Mouse (Mus musculus) layer of hippocampus, postnatal 14 days (tissue): ENCODE measurements around the gene Clasp1. TPM values are rescaled to one million over a fixed set of nuclear protein-coding genes. Genes with fewer than 3 reads are reported as not detected.

Source experiments
- DNase-seq, 2 experiments: peaks; one replicate each; pipeline ENCODE4 v3.0.0; 2021 to 2022; ENCODE audit warnings: low spot score in 2 of 2, mixed read lengths in 1 of 2
- total RNA-seq, 2 experiments: library from RNA; stranded (reverse); gene quantifications; 2 replicates each; pipeline ENCODE4 v1.2.3; 2021

Clasp1 gene
- total RNA-seq, 2 experiments from 2014 or later, result 129 to 133 TPM

DNA sequence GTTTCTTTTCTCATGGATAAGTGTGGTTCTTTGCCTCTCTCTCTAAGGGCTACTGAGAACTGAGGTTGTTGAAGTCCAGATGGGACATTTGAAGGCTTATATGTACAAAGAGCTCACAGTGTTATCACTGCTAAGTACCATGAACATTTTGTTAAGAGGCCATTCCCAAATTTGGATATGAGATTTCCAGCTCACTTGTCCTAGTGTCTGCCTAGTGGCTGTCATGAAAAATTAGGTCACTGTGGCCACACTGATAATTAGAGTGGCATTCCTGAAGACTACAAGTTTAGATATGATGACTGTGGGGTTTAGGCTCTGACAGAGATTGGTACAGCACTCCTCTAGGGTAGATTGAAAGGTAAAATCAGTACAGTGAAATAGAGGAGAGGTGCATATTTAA lies 97.2 kb downstream of the Clasp1 start:
- DNase-seq, result no peak

DNA sequence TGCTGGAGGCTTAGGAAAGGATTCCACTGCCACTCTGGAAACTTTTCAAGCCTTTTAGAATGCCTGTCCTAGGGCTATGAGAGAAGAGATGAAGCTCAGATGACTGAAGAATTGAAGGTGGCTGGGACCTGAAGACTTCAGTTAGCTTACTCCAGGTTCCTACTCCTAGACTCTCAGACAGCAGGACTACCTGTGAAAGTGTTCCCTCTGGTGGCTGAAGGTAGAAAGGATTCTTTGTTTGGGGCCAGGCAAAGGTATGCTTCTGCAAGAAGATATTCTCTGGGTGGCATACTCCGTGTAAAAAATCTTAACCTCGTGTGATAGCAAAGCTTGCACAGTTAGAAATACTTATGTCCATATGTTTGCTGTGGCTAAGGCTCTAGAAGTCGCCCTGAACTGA lies 104.0 kb downstream of the Clasp1 start:
- no peak for DNase-seq

DNA sequence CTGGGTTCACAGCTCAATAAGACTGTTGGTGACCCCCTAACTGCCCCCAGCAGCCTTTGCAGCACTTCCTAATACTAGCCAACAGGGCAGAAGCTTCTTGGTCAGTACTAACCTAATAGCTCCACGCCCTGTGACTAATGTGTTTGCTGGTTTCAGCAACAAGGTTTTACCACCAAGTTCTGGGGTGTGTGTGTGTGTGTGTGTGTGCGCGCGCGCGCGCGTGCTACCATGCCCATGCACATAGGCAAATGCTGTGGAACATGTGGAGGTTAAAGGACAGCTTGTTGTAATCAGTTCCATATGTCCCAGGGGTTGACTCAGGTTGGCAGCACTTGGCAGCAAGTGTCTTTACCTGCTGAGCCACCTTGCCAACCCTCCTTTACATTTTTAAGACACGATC lies 105.7 kb downstream of the Clasp1 start:
- DNase-seq, result no peak

DNA sequence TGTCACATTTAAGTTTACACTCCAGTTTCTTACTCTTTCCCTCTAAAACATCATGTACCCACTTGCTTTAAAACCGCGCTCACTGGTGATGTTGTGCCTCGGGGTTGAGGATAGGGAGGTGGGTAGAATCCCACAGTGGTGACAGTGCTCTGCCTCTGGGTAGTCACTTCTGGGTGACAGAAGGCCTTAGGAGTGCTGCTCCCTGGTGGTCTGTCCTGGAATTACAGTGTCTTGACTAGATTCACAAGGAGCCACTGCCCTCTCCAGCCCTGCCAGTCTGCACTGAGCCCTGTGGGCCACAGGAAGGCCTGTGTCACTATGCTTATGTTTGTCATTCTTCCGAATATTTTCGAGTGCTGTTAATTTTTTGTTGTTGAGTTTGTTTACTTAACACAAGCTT lies 109.5 kb downstream of the Clasp1 start:
- peak; percentile 71 to 74 for DNase-seq

DNA sequence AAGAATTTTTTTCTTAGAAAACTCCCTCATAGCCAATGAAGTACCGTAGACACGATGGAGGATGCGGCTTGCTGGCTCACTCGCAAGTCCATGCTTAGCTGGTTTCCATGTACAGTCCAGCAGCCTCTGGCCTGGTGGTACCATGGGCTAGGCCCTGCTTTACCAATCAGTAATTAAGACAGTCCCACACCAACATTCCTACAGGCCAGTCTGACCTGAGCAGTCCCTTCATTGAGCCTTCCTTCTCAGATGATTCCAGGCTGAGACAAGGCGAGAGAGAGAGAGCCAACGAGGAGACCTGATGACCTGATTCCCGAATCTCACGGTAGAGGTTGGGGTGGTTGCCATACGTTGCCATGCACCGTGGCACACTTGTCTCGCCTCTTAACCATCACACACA lies 111.7 kb downstream of the Clasp1 start:
- DNase-seq, result no peak

DNA sequence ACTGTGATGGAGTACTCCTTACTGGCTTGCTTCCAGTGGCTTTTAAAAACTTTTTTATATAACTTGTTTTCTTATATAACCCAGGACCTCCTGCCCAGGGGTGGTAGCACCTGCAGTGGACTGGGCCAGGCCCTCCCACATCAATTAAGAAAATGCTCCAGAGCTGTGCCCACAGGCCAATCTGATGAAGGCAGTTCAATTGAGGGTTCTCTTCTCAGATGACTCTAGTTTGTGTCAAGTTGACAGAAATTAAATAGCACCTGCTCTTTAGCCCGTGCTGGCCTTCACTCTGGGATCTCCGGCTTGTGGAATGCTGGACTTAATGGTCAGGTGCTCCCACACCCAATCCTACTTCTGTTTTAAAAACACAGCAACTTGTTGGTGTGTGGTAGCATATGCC lies 112.8 kb downstream of the Clasp1 start:
- DNase-seq, result no peak

DNA sequence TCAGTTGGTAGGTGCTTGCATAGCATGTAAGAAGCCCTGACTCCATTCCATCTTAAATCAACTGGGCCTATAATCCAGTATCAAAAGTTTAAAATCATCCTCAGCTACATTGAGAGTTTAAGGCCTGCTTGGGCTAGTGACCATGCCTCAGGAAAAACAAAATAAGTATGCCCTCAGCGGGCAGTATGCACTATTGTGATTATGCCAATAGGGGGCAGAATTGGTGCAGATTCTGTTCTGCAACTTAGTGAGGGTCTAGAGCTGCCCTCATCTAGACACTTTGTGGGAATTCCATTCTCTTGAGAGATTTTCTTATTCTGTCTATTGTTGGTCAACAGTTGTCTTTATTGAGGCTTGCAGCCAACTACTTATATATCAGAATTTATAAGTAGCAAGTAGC lies 116.9 kb downstream of the Clasp1 start:
- no peak for DNase-seq

DNA sequence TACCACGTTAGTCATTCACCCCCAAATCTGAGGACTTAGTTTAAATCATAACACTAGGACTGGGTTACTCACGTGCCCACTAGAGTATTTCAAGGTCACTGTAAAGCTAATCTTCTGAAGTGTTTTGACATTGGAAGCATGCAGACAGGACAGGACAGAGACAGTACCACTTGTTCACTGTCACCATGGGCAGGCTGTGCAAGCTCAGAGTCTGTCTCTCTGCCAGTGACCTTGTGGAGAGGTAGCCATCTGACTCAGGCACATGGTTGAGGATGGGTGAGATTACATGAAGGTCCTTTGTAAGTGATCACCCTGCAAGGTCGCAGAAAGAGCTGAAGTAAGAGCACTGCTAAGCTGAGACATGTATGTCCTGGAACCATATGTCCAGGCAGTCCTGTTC lies 122.1 kb downstream of the Clasp1 start:
- DNase-seq, result no peak

DNA sequence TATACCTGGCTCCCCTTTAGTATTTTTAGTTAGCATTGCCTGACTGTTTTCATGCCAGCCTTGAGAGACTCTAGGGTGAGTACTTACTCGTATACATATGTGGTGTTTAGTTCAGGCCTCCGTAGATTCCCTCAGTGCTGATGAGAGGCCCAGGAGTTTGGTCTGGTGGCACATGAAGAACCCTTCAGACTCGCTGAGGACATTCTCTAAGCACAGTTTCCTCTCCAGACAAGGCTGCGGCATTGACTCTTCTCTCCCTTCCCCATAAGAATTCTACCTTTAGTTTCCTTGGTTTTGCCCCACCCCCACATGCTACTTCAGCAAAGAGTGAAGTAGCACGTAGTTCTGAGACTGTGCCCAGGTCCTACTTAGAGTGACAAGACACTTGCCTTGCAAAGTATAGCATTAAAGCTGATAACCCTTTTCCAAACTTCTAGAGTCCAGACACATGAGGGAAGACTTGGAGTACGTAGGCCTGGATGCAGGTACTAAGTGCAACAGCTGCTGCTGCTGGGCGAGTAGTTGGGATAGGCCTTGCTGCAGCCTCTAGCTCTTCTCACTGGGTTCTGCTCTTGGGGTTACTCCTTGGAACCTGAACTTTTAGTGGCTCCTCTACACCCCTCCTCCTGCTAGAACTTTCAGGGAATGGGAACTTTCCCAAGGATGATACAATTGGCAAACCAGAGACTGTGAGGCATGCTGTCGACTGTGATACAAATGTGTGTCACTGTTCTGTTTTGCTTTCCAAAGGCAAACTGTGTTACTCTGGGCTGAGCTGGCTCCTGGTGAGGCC lies 123.1 kb downstream of the Clasp1 start:
- DNase-seq, result no peak

DNA sequence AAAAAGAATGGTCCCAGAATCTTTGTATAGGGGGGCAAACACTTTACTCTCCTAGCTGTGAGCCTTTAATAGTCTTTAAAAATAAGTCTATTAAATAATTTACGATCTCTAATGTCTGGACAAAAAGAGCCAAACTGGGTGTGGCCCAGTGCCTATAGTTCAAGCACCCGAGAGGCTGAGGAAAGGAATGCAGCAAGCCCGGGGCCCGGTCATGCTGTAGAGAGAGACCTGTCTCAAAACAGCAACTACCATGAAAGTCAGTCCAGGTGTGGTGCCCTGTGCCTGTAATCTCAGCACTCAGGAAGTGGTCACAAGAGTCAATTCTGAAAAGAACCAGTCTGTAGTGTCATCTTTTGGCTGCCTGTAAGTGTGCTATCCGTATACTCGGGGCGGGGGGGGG lies 127.4 kb downstream of the Clasp1 start:
- DNase-seq, result no peak

DNA sequence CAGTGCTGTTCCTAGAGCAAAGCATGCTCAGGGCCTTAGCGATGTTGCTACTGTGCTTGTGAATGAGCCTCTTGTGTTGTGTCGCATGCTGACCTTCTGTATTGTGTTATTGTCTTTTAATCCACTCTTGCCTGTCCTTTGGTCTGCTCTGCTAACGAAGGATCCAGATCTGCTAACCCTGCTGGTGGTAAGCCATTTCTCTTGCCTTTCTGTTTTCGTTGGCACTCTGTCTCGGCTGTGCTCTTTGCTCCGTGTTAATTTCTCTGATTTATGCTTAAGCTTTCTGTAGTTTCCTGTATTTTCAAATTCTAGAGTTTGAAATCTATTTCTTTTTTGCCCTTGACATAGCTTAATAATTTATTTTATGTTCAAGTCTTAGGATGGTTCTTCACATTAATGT lies 134.3 kb downstream of the Clasp1 start:
- no peak for DNase-seq

DNA sequence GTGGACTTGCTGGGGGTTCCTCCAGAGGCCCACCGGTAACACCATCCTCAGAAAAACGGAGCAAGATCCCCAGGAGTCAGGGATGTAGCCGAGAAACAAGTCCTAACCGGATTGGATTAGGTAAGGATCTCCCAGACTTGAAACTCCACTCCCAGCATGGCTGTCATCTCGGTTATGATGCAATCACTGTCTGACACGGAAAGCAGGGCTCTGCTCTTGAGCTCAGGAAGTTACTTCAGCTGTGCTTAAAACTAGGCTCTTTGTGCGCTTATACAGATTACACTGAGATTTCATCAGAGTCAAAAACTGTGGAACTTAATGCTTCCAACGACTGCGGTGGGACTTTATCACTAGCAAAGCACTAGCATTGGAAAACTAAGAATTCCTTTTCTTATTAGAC lies 136.5 kb downstream of the Clasp1 start:
- no peak for DNase-seq

DNA sequence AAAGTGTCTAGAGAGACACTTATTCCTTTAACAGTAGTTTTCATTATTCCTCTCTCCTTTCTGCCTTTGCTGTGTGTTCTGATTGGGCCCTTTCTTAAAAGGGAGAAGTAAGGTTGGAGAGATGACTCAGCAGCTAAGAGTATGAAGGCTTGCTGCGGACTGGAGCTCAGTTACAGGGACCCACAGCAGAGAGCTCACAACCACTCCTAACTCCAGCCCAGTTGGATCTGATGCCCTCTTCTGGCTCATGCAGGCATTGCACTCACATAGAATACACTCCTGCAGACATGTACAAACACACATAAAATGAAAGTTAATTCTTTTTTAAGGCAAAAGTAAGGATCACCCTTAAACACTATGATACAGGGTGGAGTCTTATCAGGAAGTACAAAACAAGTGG lies 140.4 kb downstream of the Clasp1 start:
- no peak for DNase-seq

DNA sequence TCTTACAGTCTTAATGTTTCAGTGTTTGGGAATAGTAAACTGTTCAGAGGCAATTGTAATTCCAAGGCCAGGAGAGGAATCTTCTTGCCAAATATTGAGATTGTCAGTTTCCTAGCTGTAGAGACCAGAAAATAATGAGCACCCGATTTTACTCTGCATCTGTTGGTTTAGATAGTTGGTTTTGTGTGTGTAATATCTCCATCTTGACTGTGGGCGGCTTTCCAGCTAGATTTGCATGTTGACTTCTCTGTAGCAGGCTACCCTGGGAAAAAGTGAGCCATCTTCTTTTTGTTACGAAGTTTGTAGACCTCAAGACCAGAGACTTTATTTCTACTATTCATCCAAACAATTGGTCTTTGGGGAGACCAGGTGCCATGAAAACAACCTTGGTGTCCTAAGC lies 142.4 kb downstream of the Clasp1 start:
- DNase-seq, result peak in 1 of 2 experiments; percentile 62

DNA sequence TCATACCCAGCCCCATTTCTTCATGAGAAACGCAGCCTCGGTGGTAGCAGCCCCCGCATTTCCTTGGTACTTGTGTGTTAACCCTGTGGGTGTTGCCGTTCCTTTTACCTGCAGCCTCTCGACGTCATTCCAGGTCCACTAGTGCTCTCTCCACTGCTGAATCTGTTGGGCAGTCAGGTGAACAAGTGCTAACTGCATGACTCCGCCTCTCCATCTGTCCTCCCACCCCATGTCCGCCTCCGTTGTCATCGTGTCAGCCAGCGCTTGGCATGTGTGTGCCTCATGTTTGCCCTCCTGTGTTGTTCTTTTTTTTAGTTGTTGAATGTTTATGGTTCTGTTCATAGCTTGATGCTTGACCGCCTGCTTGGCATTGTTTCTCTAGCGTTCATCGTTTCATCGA lies 147.2 kb downstream of the Clasp1 start:
- DNase-seq, result no peak

DNA sequence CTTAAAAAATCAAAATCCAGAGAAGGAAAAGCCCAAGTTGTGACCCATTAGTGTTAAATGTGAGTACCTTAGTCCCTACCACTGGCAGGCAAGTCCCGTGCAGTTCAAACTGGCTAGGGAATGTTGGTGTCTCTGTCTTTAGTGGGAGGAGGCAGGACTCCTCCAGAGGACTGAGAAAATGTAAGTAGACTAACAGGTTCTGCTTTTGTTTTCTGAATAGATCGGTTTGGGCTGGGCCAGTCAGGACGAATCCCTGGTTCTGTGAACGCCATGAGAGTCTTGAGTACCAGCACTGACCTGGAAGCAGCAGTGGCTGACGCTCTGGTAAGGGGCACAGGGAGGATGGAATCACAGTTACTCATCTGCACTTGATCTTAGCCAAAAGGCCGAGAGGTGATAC lies 150.2 kb downstream of the Clasp1 start:
- no peak for DNase-seq

DNA sequence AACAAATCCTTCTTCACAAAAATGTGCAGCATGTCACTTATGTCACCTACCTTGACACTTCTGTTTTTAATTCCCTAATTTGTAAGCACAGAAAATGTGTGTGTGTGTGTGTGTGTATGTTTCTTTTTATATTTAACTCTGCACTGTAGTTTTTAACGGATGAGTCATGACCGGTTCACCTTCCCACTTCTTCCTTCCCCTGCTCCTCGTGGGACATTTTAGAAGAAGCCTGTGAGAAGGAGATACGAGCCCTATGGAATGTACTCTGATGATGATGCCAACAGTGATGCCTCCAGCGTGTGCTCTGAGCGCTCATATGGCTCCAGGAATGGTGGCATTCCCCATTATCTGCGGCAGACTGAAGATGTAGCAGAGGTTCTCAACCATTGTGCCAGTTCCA lies 154.0 kb downstream of the Clasp1 start:
- DNase-seq, result no peak

DNA sequence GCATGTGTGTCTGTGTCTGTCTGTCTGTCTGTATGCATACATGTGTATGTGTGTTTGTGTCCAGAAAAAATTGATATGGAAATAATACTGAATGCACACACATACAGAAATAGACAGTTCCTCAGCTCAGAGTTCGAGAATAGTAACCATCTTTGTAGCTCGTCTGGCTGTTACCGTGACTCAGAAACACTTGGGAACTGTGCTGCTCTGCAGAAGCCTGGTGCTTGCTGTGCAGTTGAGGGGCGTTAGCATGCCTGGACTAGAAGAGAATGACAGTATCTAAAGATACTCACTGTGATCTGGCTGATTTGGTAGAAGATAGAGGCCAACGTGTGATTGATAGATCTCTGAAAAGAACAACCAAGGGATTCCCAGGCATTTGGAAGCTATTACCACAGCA lies 159.9 kb downstream of the Clasp1 start:
- DNase-seq, result no peak

DNA sequence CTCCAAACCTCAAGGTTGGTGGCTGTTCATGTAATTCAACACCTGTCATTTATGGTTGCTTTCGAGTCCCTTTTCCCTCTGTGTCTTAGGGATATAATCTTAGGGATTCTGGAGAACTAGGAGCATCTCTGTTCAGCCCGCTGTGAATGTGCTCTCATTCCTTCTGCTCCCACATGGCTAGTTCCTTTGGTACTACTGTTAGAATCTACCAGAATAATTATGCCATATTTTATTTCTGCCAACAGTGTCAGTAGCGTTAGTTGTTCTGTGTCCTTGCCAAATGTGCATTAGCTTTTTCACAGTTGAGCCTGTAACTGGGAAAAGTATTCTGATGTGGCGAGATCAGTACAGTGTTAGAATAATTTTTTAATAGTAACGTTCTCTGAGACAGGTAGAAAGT lies 162.3 kb downstream of the Clasp1 start:
- DNase-seq, result peak in 1 of 2 experiments; percentile 57

DNA sequence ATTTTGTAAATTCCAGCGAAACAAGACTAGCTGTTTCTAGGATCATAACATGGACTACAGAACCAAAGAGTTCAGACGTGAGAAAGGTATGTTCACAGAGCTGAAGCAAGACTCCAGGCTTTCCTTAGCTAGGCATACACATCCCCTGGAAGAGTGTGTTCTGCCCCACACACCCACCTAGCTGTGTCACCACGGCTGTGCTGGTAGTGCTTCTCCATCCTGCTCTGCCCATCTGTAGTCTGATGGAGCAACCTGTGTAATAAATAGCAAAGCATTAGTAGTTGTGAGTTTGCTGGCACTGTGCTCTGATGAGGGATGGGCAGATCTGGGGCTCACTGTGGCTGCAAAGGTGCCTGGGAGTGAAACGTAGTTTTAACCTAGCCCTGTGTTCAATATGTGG lies 163.2 kb downstream of the Clasp1 start:
- peak; percentile 21 to 23 for DNase-seq

DNA sequence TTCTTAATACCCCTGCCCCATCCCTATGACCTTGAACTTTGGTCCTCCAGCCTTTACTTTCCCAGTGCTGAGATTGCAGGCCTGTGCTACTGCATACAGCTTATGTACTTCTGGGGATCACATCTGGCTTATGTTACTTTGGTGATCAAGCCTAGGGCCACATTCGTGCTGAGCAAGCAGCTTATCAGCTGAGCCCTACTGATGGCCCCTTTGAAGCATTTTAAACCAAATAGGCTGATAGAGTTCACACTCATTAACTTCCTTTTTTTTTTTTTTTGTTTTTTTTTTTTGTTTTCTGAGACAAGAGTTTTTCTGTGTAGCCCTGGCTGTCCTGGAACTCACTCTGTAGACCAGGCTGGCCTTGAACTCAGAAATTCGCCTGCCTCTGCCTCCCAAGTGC lies 164.2 kb downstream of the Clasp1 start:
- no peak for DNase-seq

DNA sequence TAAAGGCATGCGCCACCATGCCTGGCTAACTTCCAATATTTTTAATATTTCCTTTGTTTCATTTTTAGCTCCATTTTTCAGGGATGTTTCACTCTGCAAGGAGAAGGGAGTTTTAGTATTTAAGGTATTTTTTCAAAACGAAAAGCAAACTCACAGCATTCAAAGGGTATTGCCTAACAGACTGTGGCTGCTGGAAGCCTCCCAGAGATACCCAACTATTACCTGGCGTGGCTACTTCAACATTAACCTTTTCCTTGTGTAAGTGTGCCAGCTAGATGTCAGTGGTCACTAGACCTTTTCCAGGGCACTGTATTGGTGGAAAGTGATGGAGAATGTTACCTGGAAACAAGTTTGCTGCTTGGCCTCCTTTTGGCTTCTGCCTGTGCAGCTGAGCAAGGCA lies 164.6 kb downstream of the Clasp1 start:
- DNase-seq, result no peak

DNA sequence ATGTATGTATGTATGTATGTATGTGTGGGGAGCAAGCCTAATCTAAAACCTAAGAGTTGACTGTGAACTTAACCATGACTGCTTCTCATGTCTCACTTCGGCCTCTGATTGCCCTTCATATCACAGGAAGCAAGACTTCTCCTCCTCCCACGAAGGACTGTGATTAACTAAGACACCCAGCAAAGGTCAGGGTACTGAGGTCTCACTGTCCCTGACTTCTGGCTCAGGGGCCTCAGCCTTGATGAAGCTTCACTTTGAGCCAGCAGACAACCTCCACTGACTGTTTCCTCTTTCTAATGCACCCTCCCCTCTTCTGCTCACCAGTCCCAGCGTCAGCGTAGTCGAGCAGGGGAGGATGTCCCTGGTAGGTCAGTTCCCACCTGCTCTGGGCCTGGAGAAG lies 166.1 kb downstream of the Clasp1 start:
- no peak for DNase-seq

DNA sequence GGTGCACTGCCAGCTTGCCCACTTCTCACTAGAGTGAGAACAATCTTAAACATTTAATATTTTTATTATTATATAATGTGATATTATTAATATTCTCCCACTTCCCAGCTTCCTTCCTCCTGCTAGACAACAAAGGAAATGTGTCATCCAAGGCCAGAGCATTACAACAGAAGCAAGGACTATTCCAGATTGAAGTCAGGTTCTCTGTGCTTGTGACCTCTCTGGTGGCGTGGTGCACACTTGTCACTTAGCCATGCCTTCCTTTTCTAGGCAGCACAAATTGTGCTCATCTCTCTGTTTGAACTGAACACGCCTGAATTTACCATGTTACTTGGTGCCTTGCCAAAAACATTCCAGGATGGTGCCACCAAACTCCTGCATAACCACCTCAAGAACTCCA lies 170.9 kb downstream of the Clasp1 start:
- DNase-seq, result no peak
